Mouse (Mus musculus) heart, embryonic 11.5 days (tissue): Measurements from ENCODE around the gene Dok1. TPM values are rescaled to one million over a fixed set of nuclear protein-coding genes. Genes with fewer than 3 reads are reported as not detected.

Experiments used
- ATAC-seq: fragments of 200-750 bp; cut with Nextera tagmentation; replicated peaks from 2 replicates; pipeline ENCODE4 v1.8.0; 2017; ENCODE audit warnings: moderate library complexity; ENCODE audit not compliant: insufficient number of reproducible peaks, low FRiP score, low TSS enrichment
- H3K27ac ChIP-seq: fragments of 300-500 bp; sonication (generic); 2 replicates; pipeline ENCODE4 v1.5.1; 2014; ENCODE audit warnings: mild to moderate bottlenecking, low read depth, low read length
- H3K27me3 ChIP-seq: fragments of 300-500 bp; sonication (generic); 2 replicates; pipeline ENCODE4 v1.6.1; 2014; ENCODE audit warnings: mild to moderate bottlenecking, low read length, mixed read lengths; ENCODE audit not compliant: control insufficient read depth, insufficient read depth
- H3K36me3 ChIP-seq: fragments of 300-500 bp; sonication (generic); 2 replicates; pipeline ENCODE4 v1.6.1; 2014; ENCODE audit warnings: mild to moderate bottlenecking, low read length, moderate library complexity, mixed read lengths; ENCODE audit not compliant: control insufficient read depth, insufficient read depth
- H3K4me1 ChIP-seq: fragments of 300-500 bp; sonication (generic); 2 replicates; pipeline ENCODE4 v1.6.1; 2014; ENCODE audit warnings: low read length; ENCODE audit not compliant: control insufficient read depth, insufficient read depth
- H3K4me2 ChIP-seq: fragments of 300-500 bp; sonication (generic); 2 replicates; pipeline ENCODE4 v1.6.1; 2014; ENCODE audit warnings: mild to moderate bottlenecking, moderate library complexity
- H3K4me3 ChIP-seq: fragments of 300-500 bp; sonication (generic); 2 replicates; pipeline ENCODE4 v1.5.1; 2014; ENCODE audit warnings: low read depth, low read length
- H3K9ac ChIP-seq: fragments of 300-500 bp; sonication (generic); 2 replicates; pipeline ENCODE4 v1.6.1; 2014; ENCODE audit warnings: mild to moderate bottlenecking, low read depth, low read length, moderate library complexity
- H3K9me3 ChIP-seq: fragments of 300-500 bp; sonication (generic); replicated peaks from 2 replicates; pipeline ENCODE4 v1.6.1; 2016; ENCODE audit warnings: low read length; ENCODE audit not compliant: control insufficient read depth
- WGBS: fragments of 180-500 bp; shearing (Covaris S2); extraction: QIAGEN DNeasy Blood & Tissue Kit; methylation state at CpG from one replicate; pipeline ENCODE4 v1.1.7; 2014; ENCODE audit not compliant: insufficient replicate concordance; 5-methylcytosine and 5-hydroxymethylcytosine counted together
- polyA plus RNA-seq: library from polyadenylated mRNA; unstranded; fragments of >200 nt; fragmentation: Nextera tagmentation; extraction: Ambion mirVana; gene quantifications from 2 replicates; pipeline ENCODE4 v1.2.1, GENCODE M21; 2014

The Dok1 gene
- polyA plus RNA-seq, 1 experiment from 2014 or later = 6.8 TPM

DNA sequence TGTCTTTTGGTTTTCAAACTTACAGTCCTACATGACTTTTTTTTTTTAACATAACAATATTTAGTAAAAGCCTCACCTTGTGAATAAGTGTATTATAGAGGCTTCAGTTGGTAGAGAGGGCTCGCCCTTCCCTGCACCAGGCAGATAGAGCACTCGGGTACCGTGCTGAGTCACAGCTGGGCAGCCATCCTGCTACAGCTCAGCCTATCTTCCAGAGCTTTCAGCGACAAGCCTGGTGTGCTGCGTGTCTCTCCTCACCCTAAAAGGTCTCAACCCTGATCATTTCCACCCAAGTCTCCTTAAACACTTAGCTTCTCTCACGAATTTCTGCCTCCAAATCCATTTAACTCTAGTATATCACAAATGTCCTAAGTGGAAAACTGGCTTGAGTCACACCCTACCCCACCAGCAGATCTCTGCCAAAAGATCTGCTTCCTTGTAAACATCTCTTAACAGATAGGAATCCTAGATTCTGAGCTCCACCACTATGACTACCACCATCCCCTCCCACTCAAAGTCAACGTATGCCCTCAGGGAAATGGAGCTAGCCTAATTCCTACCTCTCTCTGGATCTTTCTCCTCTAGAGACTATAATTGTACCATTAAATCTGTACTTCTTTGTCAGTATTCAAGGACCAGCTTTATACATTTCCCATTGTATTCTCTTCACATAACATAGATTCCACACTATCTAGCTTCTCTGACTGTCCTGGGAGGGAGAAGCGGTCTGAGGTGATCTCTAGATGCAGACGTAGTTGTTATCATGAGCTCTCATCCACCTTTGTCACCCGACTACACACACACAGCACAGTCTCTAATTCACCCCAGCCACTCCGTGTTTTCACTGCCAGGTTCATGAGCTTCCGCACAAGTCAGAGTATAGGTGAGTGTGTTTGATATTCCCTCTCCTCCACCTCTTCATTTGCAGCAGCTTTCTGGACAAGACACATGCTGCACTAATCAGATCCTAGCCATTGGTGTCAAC, 18.5 kb downstream of the Dok1 start:
- Histone ChIP-seq H3K4me2 (peak overlapping the region; percentile 6), H3K9me3 (no peaks in the 10 kb centered on the region), H3K9ac (no peak overlapping the region), H3K36me3 (no peaks in the 10 kb centered on the region), H3K4me1 (peaks cover 5% of the 10 kb centered on the region; the same call in 1 of the 2 replicates), H3K4me3 (no peak overlapping the region), H3K27ac (peak overlapping the region; percentile 67), H3K27me3 (no peaks in the 10 kb centered on the region)
- peak; percentile 92 for ATAC-seq
- WGBS = 43% methylated on average over 12 of the region's 12 CpGs

DNA sequence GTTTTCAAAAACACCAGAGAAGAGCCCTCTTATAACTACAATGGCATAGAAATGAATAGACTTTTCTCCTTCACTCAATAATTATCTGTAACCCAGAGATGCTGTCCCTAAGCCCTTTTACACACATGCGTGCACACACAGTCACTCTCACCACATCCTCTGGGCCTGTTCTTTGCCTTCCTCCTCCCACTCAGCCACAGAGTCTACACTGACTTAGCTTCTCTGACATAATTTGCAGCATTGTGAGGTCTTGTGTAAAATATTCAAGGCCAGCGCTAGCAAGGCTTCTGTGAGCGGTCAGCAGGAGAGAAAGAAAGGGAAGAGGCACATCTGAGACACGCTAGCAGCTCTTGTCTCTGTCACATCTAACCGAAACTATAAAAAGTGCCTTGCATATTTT, 19.8 kb downstream of the Dok1 start:
- no peak for ATAC-seq
- H3K27ac ChIP-seq = no peak overlapping the region
- 83% methylated on average over 5 of the region's 5 CpGs for WGBS

DNA sequence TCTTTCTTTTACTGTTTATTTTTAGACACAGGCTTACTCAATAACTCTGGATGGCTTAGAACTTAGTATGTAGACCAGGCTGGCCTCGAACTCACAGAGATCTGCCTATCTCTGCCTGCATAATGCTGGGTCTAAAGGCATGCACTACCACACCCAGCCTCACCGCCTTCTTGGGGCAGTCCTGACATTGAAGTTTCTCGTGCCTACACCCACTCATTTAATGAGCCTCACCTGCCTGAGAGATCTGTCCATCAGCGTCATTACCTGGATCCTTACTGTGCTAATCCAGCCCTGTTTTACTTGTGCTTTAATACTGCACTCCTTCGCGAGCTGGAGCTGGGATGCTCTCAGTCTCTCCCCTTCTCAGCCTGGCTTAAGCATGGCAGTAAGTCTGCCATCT, 21.5 kb downstream of the Dok1 start:
- H3K4me3 ChIP-seq = no peak overlapping the region
- H3K27ac ChIP-seq = no peak overlapping the region
- ATAC-seq = no peak
- H3K27me3 ChIP-seq = no peaks in the 10 kb centered on the region
- no peak overlapping the region for H3K4me2 ChIP-seq
- no peak overlapping the region for H3K9ac ChIP-seq
- 70% methylated on average over 6 of the region's 6 CpGs for WGBS
- no peaks in the 10 kb centered on the region for H3K9me3 ChIP-seq
- H3K4me1 ChIP-seq = peaks cover 5% of the 10 kb centered on the region; the same call in 1 of the 2 replicates
- H3K36me3 ChIP-seq = no peaks in the 10 kb centered on the region

More for the DNA sequence above, 19.8 kb downstream of the Dok1 start:
- Histone ChIP-seq H3K9ac (no peak overlapping the region; the same call in 1 of the 2 replicates), H3K9me3 (no peaks in the 10 kb centered on the region), H3K4me2 (no peak overlapping the region), H3K4me1 (peaks cover 5% of the 10 kb centered on the region; the same call in 1 of the 2 replicates), H3K27me3 (no peaks in the 10 kb centered on the region), H3K36me3 (no peaks in the 10 kb centered on the region), H3K4me3 (no peak overlapping the region)

DNA sequence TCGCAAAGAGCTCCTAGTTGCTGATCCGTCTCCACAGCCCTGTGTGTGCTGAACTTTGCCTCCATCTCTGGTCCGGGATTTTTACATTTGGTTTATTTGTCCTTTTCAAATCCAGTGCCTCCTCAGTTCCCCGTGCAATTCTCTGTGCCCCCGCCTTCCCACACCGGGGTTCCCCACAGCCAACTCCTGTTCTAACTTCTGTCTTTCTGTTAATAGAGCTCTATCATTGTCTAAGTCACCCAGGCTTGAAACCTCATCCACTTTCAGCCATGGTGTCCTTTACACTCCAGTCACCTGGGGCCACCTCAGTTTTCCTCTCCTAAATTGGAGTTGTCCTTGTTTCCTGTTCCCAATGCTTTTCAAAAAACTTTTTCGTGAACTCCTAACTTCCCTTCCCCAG, 22.0 kb downstream of the Dok1 start:
- ATAC-seq = no peak
- Histone ChIP-seq H3K36me3 (no peaks in the 10 kb centered on the region), H3K9ac (no peak overlapping the region), H3K27me3 (no peaks in the 10 kb centered on the region), H3K9me3 (no peaks in the 10 kb centered on the region), H3K27ac (no peak overlapping the region), H3K4me2 (no peak overlapping the region), H3K4me1 (0 out of 2 replicates have a peak, but pooled peaks cover 5% of the 10 kb centered on the region), H3K4me3 (no peak overlapping the region)
- 83% methylated on average over 7 of the region's 7 CpGs for WGBS

DNA sequence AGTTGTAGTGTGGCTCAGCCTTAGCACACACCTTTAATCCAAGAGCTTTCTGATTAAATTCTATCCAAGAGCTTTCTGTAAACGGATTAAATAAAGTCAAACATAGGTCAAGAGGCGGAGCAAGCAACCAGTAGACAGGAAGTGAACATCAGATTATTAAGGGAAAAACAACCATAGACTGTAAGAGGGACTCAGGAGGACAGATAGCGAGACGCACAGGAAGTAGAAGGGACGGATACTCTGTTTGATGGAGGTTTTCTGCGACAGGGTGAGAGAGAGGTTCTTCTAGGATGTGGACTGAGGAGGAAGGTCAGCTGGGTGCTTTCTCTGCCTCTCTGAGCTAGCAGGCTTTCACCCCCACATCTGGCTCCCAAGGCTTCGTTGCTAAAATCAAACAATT, 23.3 kb downstream of the Dok1 start:
- 0 out of 2 replicates have a peak overlapping the region, but pooled peaks have one; percentile 30 for H3K9ac ChIP-seq
- H3K27me3 ChIP-seq = no peaks in the 10 kb centered on the region
- H3K4me3 ChIP-seq = no peak overlapping the region
- WGBS = 39% methylated on average over 7 of the region's 7 CpGs
- no peak overlapping the region for H3K27ac ChIP-seq
- no peaks in the 10 kb centered on the region for H3K9me3 ChIP-seq
- no peak for ATAC-seq
- H3K4me1 ChIP-seq = peaks cover 10% of the 10 kb centered on the region
- H3K4me2 ChIP-seq = no peak overlapping the region
- no peaks in the 10 kb centered on the region for H3K36me3 ChIP-seq

DNA sequence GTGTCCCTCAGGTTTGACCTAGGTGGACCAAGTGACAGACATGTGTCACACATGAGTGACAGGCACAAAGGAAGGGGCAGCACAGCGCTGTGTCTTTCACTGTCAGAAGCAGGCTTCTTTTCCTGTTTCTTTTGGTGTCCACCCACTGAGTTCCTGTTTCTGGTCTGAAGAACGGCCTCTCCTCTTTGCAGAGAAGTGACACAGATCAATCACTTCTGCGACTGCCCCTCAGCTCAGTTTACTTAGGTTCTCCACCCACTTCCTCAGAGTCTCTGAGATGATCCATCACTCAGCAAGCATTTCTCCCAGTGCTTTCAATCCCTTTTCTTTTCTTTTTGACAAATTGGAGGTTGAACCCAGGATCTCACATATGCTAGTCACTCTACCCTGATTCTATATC, 24.6 kb downstream of the Dok1 start:
- H3K4me3 ChIP-seq = no peak overlapping the region
- H3K9me3 ChIP-seq = no peaks in the 10 kb centered on the region
- no peak overlapping the region for H3K4me2 ChIP-seq
- no peak overlapping the region for H3K27ac ChIP-seq
- 38% methylated on average over 3 of the region's 3 CpGs for WGBS
- peaks cover 14% of the 10 kb centered on the region for H3K4me1 ChIP-seq
- H3K36me3 ChIP-seq = no peaks in the 10 kb centered on the region
- no peak overlapping the region for H3K9ac ChIP-seq
- no peak for ATAC-seq
- no peaks in the 10 kb centered on the region for H3K27me3 ChIP-seq

DNA sequence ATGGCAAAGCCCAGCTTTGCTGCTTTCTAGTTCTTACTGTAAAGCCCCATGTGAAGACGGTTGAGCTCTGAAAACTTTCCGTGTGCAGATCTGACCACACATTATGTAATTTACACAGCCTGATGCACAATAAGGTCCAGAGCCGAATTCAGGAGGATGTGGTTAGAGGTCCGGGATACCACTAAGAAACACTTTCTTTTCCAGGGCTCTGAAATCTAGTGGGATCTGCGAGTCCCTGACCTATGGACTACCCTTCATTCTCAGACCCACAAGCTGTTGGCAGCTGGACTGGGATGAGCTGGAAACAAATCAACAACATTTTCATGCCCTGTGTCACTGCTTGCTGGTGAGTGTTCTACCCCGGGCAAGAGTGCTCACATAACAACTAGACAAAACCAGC, 27.2 kb downstream of the Dok1 start:
- H3K4me3 ChIP-seq = no peak overlapping the region
- no peak for ATAC-seq
- H3K9me3 ChIP-seq = no peaks in the 10 kb centered on the region
- WGBS = 82% methylated on average over 6 of the region's 6 CpGs
- H3K27ac ChIP-seq = no peak overlapping the region
- H3K27me3 ChIP-seq = no peaks in the 10 kb centered on the region
- H3K4me1 ChIP-seq = peaks cover 14% of the 10 kb centered on the region
- no peak overlapping the region for H3K4me2 ChIP-seq
- no peak overlapping the region for H3K9ac ChIP-seq
- no peaks in the 10 kb centered on the region for H3K36me3 ChIP-seq

DNA sequence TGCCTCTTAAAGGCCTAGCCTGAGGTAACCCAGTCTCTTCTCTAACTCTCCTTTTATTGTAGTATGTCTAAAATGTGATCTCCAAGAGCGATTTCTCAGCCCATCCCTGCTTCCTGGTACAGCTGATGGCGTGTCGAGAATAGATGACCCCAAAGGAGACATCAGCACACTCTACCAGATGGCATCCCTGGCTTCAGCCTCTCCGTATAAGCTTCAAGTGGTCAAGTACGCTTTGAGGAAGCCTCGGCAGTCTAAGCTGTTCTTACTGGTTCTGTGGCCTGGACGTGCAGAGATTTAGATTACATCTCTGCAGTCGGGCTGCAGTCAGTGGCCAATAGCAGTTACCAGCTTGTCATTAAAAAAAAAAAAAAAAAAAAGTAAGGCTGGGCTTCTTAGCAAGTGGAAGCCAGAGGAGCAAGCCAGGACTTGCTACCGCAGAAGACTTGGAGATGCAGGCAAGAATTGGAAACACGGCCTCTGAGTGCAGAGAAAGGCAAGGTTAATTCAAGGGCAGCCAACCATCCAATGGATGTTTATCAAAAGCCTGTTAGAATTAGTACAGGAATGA, 27.7 kb downstream of the Dok1 start:
- Histone ChIP-seq H3K9ac (no peak overlapping the region), H3K27ac (peak overlapping the region; percentile 41; the same call in 1 of the 2 replicates), H3K4me3 (no peak overlapping the region), H3K36me3 (no peaks in the 10 kb centered on the region), H3K9me3 (no peaks in the 10 kb centered on the region), H3K4me1 (peaks cover 14% of the 10 kb centered on the region), H3K27me3 (no peaks in the 10 kb centered on the region), H3K4me2 (no peak overlapping the region)
- 81% methylated on average over 10 of the region's 10 CpGs for WGBS
- no peak for ATAC-seq
